Mouse (Mus musculus) stomach, embryonic 14.5 days (tissue): ENCODE results near the gene Prmt8. TPM values are rescaled to one million over a fixed set of nuclear protein-coding genes. Genes with fewer than 3 reads are reported as not detected.

Experiments
- ATAC-seq: fragments of 200-750 bp; cut with Nextera tagmentation; 2 replicates; pipeline ENCODE4 v1.8.0; 2017; ENCODE audit warnings: low read depth, moderate TSS enrichment; ENCODE audit not compliant: insufficient number of reproducible peaks, insufficient read depth, low FRiP score
- H3K27ac ChIP-seq: fragments of 300-500 bp; sonication (generic); 2 replicates; pipeline ENCODE4 v1.5.1; 2014; ENCODE audit warnings: mild to moderate bottlenecking, low read length, moderate library complexity, mixed read lengths
- H3K27me3 ChIP-seq: fragments of 300-500 bp; sonication (generic); 2 replicates; pipeline ENCODE4 v1.6.1; 2014; ENCODE audit warnings: low read length, control low read depth, mixed read lengths; ENCODE audit not compliant: control insufficient read depth, insufficient read depth
- H3K36me3 ChIP-seq: fragments of 300-500 bp; sonication (generic); 2 replicates; pipeline ENCODE4 v1.6.1; 2014; ENCODE audit warnings: mild to moderate bottlenecking, control low read depth, low read length, moderate library complexity, mixed read lengths; ENCODE audit not compliant: control insufficient read depth, insufficient read depth
- H3K4me1 ChIP-seq: fragments of 300-500 bp; sonication (generic); 2 replicates; pipeline ENCODE4 v1.6.1; 2014; ENCODE audit warnings: low read length, control low read depth, mixed read lengths; ENCODE audit not compliant: control insufficient read depth, insufficient read depth
- H3K4me2 ChIP-seq: fragments of 300-500 bp; sonication (generic); replicated peaks from 2 replicates; pipeline ENCODE4 v1.6.1; 2014; ENCODE audit warnings: low read depth, low read length, control low read depth
- H3K4me3 ChIP-seq: fragments of 300-500 bp; sonication (generic); 2 replicates; pipeline ENCODE4 v1.5.1; 2014; ENCODE audit warnings: low read depth, low read length, control low read depth
- H3K9ac ChIP-seq: fragments of 300-500 bp; sonication (generic); replicated peaks from 2 replicates; pipeline ENCODE4 v1.6.1; 2014; ENCODE audit warnings: low read depth, mild to moderate bottlenecking, control low read depth, low read length, moderate library complexity, mixed read lengths
- H3K9me3 ChIP-seq: fragments of 300-500 bp; sonication (generic); 2 replicates; pipeline ENCODE4 v1.6.1; 2016; ENCODE audit warnings: low read depth, low read length, control low read depth; ENCODE audit not compliant: control insufficient read depth
- WGBS: fragments of 180-500 bp; shearing (Covaris S2); extraction: QIAGEN DNeasy Blood & Tissue Kit; methylation state at CpG from one replicate; pipeline ENCODE4 v1.1.7; 2014; 5-methylcytosine and 5-hydroxymethylcytosine counted together
- polyA plus RNA-seq: library from polyadenylated mRNA; unstranded; fragments of >200 nt; fragmentation: Nextera tagmentation; extraction: Ambion mirVana; gene quantifications from 2 replicates; pipeline ENCODE4 v1.2.1, GENCODE M21; 2014

The Prmt8 gene
- polyA plus RNA-seq, result 0.13 TPM in 1 of 2 replicates, not detected in the other

DNA sequence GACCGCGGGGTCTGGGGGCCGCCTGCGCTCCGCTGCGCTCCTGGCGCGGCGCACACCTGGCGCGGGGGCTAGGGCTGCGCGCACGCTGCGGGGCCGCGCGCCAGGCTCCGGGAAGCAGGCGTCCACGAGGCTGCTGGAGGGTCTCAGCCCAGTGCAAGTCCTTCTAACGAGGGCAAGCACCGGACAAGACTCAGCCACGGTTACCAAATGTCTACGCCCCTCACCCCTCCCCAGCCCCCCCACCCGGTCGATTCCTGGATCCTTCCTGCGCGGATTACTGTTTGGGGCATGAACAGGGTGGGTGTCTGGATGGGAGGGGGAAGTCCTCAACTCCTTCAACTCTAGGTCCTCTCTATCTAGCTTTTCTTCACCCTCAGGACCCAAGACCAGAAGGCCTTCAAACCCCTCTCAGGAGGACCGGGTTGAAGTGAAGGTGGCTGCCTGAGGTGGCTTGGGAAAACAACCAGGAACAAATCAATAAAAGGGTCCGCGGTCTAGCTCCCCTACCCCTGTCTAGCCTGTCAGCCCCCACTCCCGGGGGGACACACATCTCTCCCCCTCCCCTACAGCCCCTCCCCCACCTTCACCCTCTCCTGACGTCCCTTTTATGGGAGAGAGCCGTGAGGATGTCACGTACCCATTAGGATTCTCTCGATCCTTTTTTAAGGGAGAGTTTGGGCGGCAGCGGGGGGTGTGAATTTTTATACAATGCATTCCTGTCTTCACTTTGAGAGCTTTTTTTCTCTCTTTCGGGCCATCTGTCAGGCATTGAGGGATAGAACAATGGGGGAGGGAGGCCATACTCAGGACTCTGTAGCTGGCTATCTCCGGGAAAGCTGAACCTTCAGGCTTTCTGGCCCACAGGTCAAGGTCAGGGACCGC, at the start of gene Prmt8:
Gene Prmt8 (minus strand): TSS at position 198 of the 882 bp plus-strand sequence.
- Histone ChIP-seq H3K9me3 (no peaks in the 10 kb centered on the region), H3K27ac (no peak within 1 kb of the TSS), H3K36me3 (no peaks in the 10 kb centered on the region), H3K4me2 (peak within 1 kb of the TSS; percentile 64), H3K27me3 (peaks cover 60% of the 10 kb centered on the region), H3K9ac (no peak within 1 kb of the TSS), H3K4me3 (peak within 1 kb of the TSS; percentile 29), H3K4me1 (peaks cover 5% of the 10 kb centered on the region; the same call in 1 of the 2 replicates)
- no peak for ATAC-seq
- WGBS, result under 1% methylated on average over 24 of the region's 42 CpGs

DNA sequence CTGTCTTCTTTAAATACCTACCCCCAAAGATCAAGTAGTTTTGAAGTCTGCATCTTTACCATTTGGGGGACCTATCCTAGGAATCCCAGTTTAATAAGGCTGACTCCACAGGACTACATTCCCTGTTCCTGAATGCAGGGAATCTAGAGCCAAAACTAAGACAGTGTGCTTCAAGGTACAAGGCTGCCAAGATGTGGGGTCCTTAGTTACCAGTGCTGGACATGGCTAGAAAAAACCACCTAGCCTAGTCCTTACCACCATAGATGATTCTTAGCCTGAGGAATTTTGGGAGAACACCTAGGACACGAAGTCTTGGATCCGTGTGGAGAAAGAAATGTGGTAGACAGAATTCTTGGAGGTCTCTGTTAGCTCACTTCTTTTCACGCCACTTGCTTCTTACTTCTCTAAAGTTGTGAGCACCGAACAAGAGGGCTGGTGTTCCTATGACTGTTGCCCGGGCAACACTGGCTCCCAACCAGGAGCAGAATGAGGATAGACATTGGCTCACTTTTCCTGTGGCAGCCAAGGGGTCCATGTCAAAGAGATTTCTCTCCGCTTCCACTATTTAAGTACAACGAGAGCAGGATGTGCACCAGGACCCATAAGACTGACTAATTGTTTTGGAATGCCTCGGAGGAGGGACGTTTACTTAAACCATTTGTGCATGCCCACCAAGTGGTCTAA, 33.9 kb upstream of the Prmt8 start:
- no peaks in the 10 kb centered on the region for H3K27me3 ChIP-seq
- WGBS, result 65% methylated on average over 9 of the region's 9 CpGs
- H3K4me3 ChIP-seq, result no peak overlapping the region
- no peaks in the 10 kb centered on the region for H3K4me1 ChIP-seq
- H3K9ac ChIP-seq, result no peak overlapping the region
- H3K36me3 ChIP-seq, result no peaks in the 10 kb centered on the region
- no peaks in the 10 kb centered on the region for H3K9me3 ChIP-seq
- H3K4me2 ChIP-seq, result no peak overlapping the region
- no peak overlapping the region for H3K27ac ChIP-seq
- ATAC-seq, result no peak

DNA sequence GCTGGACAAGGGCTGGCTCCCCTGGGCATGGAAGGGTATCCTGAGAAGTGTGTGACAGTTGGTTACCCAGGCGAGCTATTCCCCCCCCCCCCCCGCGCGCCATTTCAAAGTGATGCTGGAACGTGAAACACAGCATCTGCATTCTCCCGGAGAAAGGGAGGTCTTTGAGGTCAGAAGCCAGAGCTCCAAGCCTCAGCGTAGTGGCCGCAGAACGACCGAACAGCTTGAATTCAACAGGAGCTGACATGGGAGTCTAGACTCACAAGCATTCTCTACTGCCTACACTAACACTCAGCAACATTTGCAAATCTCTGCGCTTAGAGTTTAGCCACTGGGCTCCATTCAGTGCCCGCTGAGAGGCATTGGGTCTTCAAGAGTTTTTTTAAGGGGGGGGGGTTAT, 32.9 kb upstream of the Prmt8 start:
- Histone ChIP-seq H3K9me3 (no peaks in the 10 kb centered on the region), H3K4me1 (no peaks in the 10 kb centered on the region), H3K27me3 (no peaks in the 10 kb centered on the region), H3K9ac (no peak overlapping the region), H3K27ac (no peak overlapping the region), H3K36me3 (no peaks in the 10 kb centered on the region), H3K4me2 (no peak overlapping the region), H3K4me3 (no peak overlapping the region)
- 67% methylated on average over 9 of the region's 12 CpGs for WGBS
- ATAC-seq, result no peak

DNA sequence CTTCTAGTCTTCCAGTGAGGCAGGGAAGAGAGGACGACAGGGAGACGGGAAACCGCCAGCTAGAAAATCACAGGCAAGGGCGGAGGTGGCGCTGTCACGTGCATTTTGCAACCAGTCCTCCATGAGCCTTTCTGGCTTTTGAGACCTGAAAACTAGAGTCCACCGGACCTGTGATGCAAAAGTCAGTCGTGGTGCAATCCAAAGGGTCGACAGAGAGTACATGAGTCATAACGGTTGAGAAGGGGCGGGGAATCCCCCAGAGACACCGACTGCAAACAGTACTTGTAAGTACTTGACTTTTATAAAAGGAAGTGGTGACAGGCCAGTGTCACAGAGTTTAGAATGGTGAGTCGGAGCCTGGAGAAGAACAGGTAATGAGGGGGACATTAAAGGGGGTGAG, 20.8 kb upstream of the Prmt8 start:
- no peaks in the 10 kb centered on the region for H3K36me3 ChIP-seq
- H3K27ac ChIP-seq, result no peak overlapping the region
- H3K4me3 ChIP-seq, result no peak overlapping the region
- no peak overlapping the region for H3K4me2 ChIP-seq
- H3K9me3 ChIP-seq, result no peaks in the 10 kb centered on the region
- ATAC-seq, result no peak
- no peaks in the 10 kb centered on the region for H3K27me3 ChIP-seq
- WGBS, result 58% methylated on average over 13 of the region's 13 CpGs
- H3K9ac ChIP-seq, result no peak overlapping the region
- no peaks in the 10 kb centered on the region for H3K4me1 ChIP-seq

DNA sequence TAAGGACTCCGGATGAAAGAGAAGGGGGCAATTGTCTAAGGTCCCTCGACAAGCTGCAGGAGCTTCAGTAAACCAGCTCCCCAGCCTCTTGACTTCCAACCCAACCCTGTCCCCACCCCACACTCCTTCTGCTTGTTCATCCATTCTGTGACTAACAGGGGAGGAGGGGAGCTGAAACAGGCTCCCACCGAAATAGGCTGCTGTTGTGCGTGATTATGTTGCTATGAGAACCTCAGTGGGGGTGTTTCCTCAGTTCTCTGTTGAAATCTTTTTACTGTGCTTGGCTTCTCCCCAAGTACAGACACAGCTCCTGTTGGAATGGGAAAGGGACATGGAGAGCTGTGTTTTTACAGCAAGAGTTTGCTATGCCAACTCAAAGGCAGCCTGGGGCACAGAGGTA, 1.5 kb upstream of the Prmt8 start:
- no peaks in the 10 kb centered on the region for H3K36me3 ChIP-seq
- WGBS, result 39% methylated on average over 4 of the region's 4 CpGs
- peaks cover 51% of the 10 kb centered on the region for H3K27me3 ChIP-seq
- H3K27ac ChIP-seq, result no peak overlapping the region
- H3K4me2 ChIP-seq, result no peak overlapping the region
- no peak overlapping the region for H3K4me3 ChIP-seq
- no peak for ATAC-seq
- H3K9me3 ChIP-seq, result no peaks in the 10 kb centered on the region
- peaks cover 5% of the 10 kb centered on the region; the same call in 1 of the 2 replicates for H3K4me1 ChIP-seq
- no peak overlapping the region for H3K9ac ChIP-seq

DNA sequence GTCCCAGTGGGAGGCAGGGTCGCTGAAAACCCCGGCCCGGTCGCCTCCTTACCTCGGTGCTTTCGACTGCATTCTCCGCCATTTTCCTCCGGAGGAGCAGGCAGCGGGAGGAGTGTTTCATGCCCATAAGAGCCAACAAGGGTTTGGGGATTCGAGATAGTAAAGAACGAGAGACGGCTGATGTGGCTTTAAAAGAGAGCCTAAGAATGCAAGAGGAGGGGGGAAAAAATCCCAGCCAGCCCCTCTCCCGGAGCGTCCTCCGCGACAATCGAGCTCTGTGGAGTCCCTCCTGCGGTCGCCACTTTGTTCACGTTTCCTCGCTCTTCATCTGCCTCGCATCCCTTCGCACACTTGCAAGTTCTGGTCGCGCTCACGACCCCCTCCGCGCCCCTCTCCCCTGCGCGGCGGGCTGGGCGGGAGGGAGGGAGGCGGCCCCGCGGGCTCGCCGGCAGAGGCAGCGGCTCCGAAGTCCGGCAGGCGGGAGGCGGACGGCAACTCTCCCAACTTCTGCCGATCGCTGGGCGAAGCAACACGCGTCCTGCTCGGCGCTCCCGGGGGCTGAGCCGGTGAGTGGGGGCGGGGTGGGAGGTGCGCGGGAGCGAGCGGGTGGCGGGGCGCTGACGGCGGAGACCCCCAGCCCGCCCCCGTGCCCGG, 524 bp downstream of the Prmt8 start:
- no peak for ATAC-seq
- no peak overlapping the region for H3K27ac ChIP-seq
- peaks cover 60% of the 10 kb centered on the region for H3K27me3 ChIP-seq
- peaks cover 5% of the 10 kb centered on the region; the same call in 1 of the 2 replicates for H3K4me1 ChIP-seq
- WGBS, result under 1% methylated on average over 57 of the region's 64 CpGs
- no peaks in the 10 kb centered on the region for H3K36me3 ChIP-seq
- H3K4me3 ChIP-seq, result peak overlapping the region; percentile 29
- peak overlapping the region; percentile 64 for H3K4me2 ChIP-seq
- H3K9me3 ChIP-seq, result no peaks in the 10 kb centered on the region
- no peak overlapping the region for H3K9ac ChIP-seq

DNA sequence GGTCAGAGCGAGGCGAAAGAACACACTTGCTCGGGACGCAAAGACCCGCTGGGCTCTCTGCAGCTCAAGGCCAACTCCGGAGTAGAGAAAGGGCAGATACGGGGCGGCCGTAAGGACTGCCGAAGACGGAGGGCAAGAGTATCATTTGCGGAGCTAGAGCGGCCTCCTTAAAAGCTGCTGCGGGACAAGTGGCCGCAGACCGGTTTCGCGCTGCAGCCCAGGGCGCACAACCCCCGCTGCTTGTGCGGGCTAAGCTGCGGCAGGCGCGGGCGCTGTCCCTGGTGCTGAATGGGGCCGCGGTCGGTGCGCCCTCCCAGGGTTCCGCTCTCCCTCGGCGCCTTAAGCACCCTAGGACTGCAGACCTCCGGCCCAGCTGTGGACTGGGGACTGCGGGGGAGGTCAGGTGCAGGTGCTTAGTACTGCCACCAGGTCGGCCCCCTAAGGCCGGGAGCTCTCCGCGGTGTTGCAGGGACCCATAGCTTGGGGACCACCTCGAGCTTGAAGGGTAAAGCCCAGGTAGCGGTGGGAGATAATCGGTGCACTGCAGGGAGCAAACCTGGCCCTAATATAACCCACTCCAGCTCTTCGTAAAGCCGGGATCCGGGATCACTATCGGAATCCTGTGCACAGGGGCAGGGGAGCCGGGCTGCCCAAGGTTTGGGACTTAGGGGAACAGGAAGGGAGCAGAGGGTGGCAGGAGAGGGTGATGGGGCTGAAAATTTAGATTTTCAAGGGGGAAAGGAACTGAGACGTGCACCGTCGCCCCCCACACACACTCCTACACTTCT, 1.4 kb downstream of the Prmt8 start:
- H3K36me3 ChIP-seq, result no peaks in the 10 kb centered on the region
- no peak overlapping the region for H3K27ac ChIP-seq
- WGBS, result under 1% methylated on average over 46 of the region's 49 CpGs
- H3K4me1 ChIP-seq, result peaks cover 5% of the 10 kb centered on the region; the same call in 1 of the 2 replicates
- peak overlapping the region; percentile 22 for H3K4me3 ChIP-seq
- H3K27me3 ChIP-seq, result peaks cover 60% of the 10 kb centered on the region
- peak; percentile 61; the same call in 1 of the 2 replicates for ATAC-seq
- no peaks in the 10 kb centered on the region for H3K9me3 ChIP-seq
- peak overlapping the region; percentile 30; the same call in 1 of the 2 replicates for H3K4me2 ChIP-seq
- H3K9ac ChIP-seq, result no peak overlapping the region
